Mouse (Mus musculus): Measurements from ENCODE around the gene Olfr479. TPM values are rescaled to one million over a fixed set of nuclear protein-coding genes. Genes with fewer than 3 reads are reported as not detected.

The Olfr479 gene
- total and polyA plus RNA-seq, 2 experiments = not detected

DNA sequence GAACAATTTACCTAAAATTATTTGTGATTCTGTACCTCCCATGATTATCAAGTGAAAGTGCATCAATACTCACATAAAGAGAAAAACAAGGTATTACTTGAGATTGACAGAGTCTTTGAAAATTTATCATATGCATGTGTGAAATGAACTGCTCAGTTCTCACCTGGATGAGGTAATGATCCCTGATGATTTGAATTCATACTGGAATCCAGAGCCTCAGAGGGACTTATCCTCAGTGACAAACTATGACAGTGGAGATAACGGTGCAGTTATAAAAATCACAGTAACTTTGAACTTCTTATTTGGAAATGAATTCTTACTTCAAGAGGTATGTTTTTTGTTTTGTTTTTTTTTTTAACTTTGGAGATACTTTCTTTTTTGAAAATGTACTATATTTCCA is 50.1 kb downstream of the Olfr479 start, which contains the start of gene Olfr483:
Gene Olfr483 (plus strand): TSS at position 301 of the 400 bp plus-strand sequence.
- H3K4me3 ChIP-seq (ENCODE audit: insufficient read depth, low read depth, low read length) = no peak within 1 kb of the TSS
- no peak within 1 kb of the TSS for H3K9ac ChIP-seq (ENCODE audit: low read depth, low read length)
- TF ChIP-seq POLR2A (IDR thresholded peaks at IDR 0.05; ENCODE audit: extremely low read depth, insufficient read depth, low read length) (no peak), CTCF (IDR thresholded peaks at IDR 0.05; ENCODE audit: low read depth, low read length) (no peak)
- no peaks in the 10 kb centered on the region for H3K27me3 ChIP-seq (ENCODE audit: control insufficient read depth, insufficient read depth, low read length)
- DNase-seq (ENCODE audit: extremely low read depth, low read depth, low spot score) = no peak
- no peaks in the 10 kb centered on the region for H3K36me3 ChIP-seq (ENCODE audit: control insufficient read depth, insufficient read depth, low read length)
- H3K27ac ChIP-seq (replicated peaks; ENCODE audit: insufficient read depth, low read depth, low read length) = no peak within 1 kb of the TSS
- H3K4me1 ChIP-seq (ENCODE audit: control insufficient read depth, insufficient read depth, low read length) = no peaks in the 10 kb centered on the region
- no peaks in the 10 kb centered on the region for H3K79me2 ChIP-seq (ENCODE audit: control insufficient read depth, insufficient read depth, low read length)
- WGBS = 75% methylated on average over 1 of the region's 1 CpGs

Other genes starting within 250 kb of the Olfr479 start
- not detected in 2 replicates for gene Ovch2, start 249.5 kb upstream of the Olfr479 start, total RNA-seq (2014; rRNA removed)
- not detected in 2 replicates for gene Ovch2, start 249.5 kb upstream of the Olfr479 start, polyA plus RNA-seq (2012; rRNA removed)
- not detected in 2 replicates for gene Olfr467, start 238.4 kb upstream of the Olfr479 start, total RNA-seq (2014; rRNA removed)
- gene Olfr467, start 238.4 kb upstream of the Olfr479 start, polyA plus RNA-seq (2012; rRNA removed) = not detected in 2 replicates
- not detected in 2 replicates for gene Olfr469, start 225.2 kb upstream of the Olfr479 start, total RNA-seq (2014; rRNA removed)
- gene Olfr469, start 225.2 kb upstream of the Olfr479 start, polyA plus RNA-seq (2012; rRNA removed) = not detected in 2 replicates
- gene Olfr470, start 203.2 kb upstream of the Olfr479 start, total RNA-seq (2014; rRNA removed) = not detected in 2 replicates
- gene Olfr470, start 203.2 kb upstream of the Olfr479 start, polyA plus RNA-seq (2012; rRNA removed) = not detected in 2 replicates
- gene Olfr472, start 152.8 kb upstream of the Olfr479 start, total RNA-seq (2014; rRNA removed) = not detected in 2 replicates
- gene Olfr472, start 152.8 kb upstream of the Olfr479 start, polyA plus RNA-seq (2012; rRNA removed) = not detected in 2 replicates
- not detected in 2 replicates for gene Olfr473, start 120.2 kb upstream of the Olfr479 start, total RNA-seq (2014; rRNA removed)
- not detected in 2 replicates for gene Olfr473, start 120.2 kb upstream of the Olfr479 start, polyA plus RNA-seq (2012; rRNA removed)
- gene Olfr474, start 96.0 kb upstream of the Olfr479 start, total RNA-seq (2014; rRNA removed) = not detected in 2 replicates
- not detected in 2 replicates for gene Olfr474, start 96.0 kb upstream of the Olfr479 start, polyA plus RNA-seq (2012; rRNA removed)
- gene Olfr476, start 85.9 kb upstream of the Olfr479 start, total RNA-seq (2014; rRNA removed) = not detected in 2 replicates
- gene Olfr476, start 85.9 kb upstream of the Olfr479 start, polyA plus RNA-seq (2012; rRNA removed) = not detected in 2 replicates
- not detected in 2 replicates for gene Olfr477, start 64.0 kb upstream of the Olfr479 start, total RNA-seq (2014; rRNA removed)
- not detected in 2 replicates for gene Olfr477, start 64.0 kb upstream of the Olfr479 start, polyA plus RNA-seq (2012; rRNA removed)
- not detected in 2 replicates for gene Olfr478, start 16.7 kb upstream of the Olfr479 start, total RNA-seq (2014; rRNA removed)
- not detected in 2 replicates for gene Olfr478, start 16.7 kb upstream of the Olfr479 start, polyA plus RNA-seq (2012; rRNA removed)
- gene Olfr480, start 16.7 kb downstream of the Olfr479 start, total RNA-seq (2014; rRNA removed) = not detected in 2 replicates
- not detected in 2 replicates for gene Olfr480, start 16.7 kb downstream of the Olfr479 start, polyA plus RNA-seq (2012; rRNA removed)
- not detected in 2 replicates for gene Olfr481, start 29.2 kb downstream of the Olfr479 start, total RNA-seq (2014; rRNA removed)
- gene Olfr481, start 29.2 kb downstream of the Olfr479 start, polyA plus RNA-seq (2012; rRNA removed) = not detected in 2 replicates
- not detected in 2 replicates for gene Olfr482, start 46.9 kb downstream of the Olfr479 start, total RNA-seq (2014; rRNA removed)
- gene Olfr482, start 46.9 kb downstream of the Olfr479 start, polyA plus RNA-seq (2012; rRNA removed) = not detected in 2 replicates
- not detected in 2 replicates for gene Olfr483, start 50.2 kb downstream of the Olfr479 start, total RNA-seq (2014; rRNA removed)
- not detected in 2 replicates for gene Olfr483, start 50.2 kb downstream of the Olfr479 start, polyA plus RNA-seq (2012; rRNA removed)
- gene Olfr484, start 76.8 kb downstream of the Olfr479 start, total RNA-seq (2014; rRNA removed) = not detected in 2 replicates
- gene Olfr484, start 76.8 kb downstream of the Olfr479 start, polyA plus RNA-seq (2012; rRNA removed) = not detected in 2 replicates
- gene Olfr485, start 109.2 kb downstream of the Olfr479 start, total RNA-seq (2014; rRNA removed) = not detected in 2 replicates
- not detected in 2 replicates for gene Olfr485, start 109.2 kb downstream of the Olfr479 start, polyA plus RNA-seq (2012; rRNA removed)
- gene Olfr486, start 122.0 kb downstream of the Olfr479 start, total RNA-seq (2014; rRNA removed) = not detected in 2 replicates
- gene Olfr486, start 122.0 kb downstream of the Olfr479 start, polyA plus RNA-seq (2012; rRNA removed) = not detected in 2 replicates
- not detected in 2 replicates for gene Olfr487, start 163.9 kb downstream of the Olfr479 start, total RNA-seq (2014; rRNA removed)
- gene Olfr487, start 163.9 kb downstream of the Olfr479 start, polyA plus RNA-seq (2012; rRNA removed) = not detected in 2 replicates
- not detected in 2 replicates for gene Olfr488, start 207.7 kb downstream of the Olfr479 start, total RNA-seq (2014; rRNA removed)
- gene Olfr488, start 207.7 kb downstream of the Olfr479 start, polyA plus RNA-seq (2012; rRNA removed) = not detected in 2 replicates
- gene Olfr490, start 238.2 kb downstream of the Olfr479 start, total RNA-seq (2014; rRNA removed) = not detected in 2 replicates
- not detected in 2 replicates for gene Olfr490, start 238.2 kb downstream of the Olfr479 start, polyA plus RNA-seq (2012; rRNA removed)

Measured in liver, adult 2 months (tissue).